Mouse (Mus musculus) liver, embryonic 14.5 days (tissue): ENCODE measurements around the gene Mvp.

Experiments used
- CTCF ChIP-seq: IDR thresholded peaks from 2 replicates; pipeline ENCODE4 v1.5.1; 2016; ENCODE audit warnings: antibody characterized with exemption, low read depth, control low read depth
- EP300 ChIP-seq: IDR thresholded peaks from 2 replicates; pipeline ENCODE4 v1.6.1; 2016; ENCODE audit warnings: antibody characterized with exemption, low read depth

- TF ChIP-seq CTCF: no peak
- TF ChIP-seq EP300: no peak
Observed at GRCm38 (mm10) chr7:127041851-127042672, 27.6 kb upstream of the Mvp start, which contains the start of gene Kif22.
